Mouse (Mus musculus) neural tube, embryonic 10.5 days (tissue): ENCODE data around the gene Pld3.
"Not testable (repeated sequence)": the region's sequence is repeated elsewhere in the genome, so short reads cannot be mapped to it uniquely, and the experiment has no call there.

Source experiments
- DNase-seq: peaks from one replicate; pipeline ENCODE4 v3.0.0-alpha.2; 2017; ENCODE audit warnings: low spot score; ENCODE audit errors: extremely low spot score

Pld3 gene

DNA sequence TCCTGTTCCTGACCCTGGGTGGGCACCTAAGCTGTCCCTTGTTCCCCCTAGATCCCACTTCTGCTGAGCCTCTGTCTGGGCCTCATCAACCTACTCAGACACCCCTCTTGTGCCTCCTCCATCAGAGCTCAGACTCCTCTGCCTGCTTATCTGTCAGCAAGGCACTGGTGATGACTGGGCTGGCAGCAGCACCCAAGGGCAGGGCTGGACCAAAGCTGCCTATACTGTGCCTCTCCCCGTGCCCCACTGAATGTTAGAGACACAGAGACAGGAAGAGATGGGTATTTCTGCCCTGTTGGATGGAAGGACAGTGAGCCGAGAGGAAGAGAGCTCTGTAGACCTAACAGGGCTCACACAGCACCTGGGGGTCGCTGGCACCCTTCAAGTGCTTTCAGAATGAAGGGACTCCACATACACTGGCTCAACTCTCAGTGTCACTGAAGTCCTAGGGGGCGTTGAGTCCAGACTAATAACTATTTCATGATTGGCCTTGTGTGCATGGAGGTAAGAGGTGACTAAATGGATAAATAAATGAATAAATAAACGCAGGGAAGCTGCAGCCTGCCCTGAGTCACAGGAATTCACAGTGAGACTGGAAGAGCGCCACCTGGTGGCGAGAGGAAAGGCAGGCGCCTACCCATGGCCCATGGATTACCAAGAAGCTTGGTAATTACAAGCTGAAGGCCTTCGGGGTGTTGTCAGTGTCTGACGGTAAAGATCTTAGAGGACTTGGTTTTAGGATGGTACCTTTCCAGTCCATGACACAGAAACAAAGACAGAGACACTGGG is 26.8 kb downstream of the Pld3 start:
- peak; percentile 79 for DNase-seq

DNA sequence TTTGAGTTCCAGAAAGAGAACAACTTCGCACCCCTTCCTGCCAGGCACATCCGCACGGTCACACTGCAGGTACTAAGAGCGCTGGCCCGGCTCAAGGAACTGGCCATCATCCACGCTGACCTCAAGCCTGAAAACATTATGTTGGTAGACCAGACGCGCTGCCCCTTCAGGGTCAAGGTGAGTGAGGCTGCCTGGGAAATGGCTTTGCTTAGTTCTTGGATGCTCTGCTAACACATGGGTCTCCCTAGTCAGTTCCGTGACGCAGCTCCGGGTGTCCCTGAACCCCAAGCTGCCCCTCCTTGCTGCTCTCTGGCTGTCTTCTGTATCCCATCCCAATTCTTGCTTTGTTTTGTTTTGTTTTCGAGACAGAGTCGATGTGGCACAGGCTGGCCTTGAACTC is 29.2 kb downstream of the Pld3 start:
- DNase-seq = no peak

DNA sequence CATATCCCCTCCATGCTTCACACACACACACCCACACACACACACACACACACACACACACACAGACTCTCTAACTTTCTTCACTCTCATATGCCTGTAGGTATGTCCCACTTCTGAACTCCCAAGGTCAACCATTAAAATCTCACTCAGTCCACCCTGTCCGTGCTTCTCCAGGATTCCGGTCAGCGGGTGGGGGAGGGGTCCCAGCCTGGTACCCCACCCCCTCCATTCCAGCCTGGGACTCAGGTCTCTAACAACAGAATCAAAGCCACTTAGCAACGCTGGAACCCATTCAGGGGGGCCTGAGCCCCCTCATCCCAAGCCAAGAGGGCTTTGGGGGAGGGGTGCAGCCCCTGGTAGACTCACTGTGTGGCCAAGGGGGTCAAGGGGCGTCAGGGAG is 30.1 kb downstream of the Pld3 start, which contains the start of gene Hipk4:
Gene Hipk4, plus strand, starts transcription at position 301 of the 400 bp plus-strand sequence.
- no peak for DNase-seq

DNA sequence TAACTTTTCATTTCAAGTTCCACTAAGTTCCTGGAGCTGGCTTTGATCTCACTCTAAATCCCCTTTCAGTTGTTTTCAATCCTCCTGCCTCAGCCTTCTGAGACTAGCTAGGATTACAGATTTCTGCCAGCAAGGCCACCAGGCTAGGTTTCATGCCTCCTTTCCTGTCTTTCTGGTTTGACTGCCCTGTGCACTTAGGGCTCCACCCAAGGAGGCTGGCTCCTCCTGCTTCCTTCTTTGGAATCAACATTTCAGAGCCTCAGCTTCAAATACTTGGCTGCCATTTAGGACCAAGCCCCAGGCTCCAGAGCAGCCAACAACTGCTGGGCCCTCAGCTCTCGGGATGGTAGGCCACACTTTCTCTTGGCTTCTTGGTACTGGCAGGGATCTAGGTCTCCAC is 32.4 kb downstream of the Pld3 start:
- DNase-seq = no peak

DNA sequence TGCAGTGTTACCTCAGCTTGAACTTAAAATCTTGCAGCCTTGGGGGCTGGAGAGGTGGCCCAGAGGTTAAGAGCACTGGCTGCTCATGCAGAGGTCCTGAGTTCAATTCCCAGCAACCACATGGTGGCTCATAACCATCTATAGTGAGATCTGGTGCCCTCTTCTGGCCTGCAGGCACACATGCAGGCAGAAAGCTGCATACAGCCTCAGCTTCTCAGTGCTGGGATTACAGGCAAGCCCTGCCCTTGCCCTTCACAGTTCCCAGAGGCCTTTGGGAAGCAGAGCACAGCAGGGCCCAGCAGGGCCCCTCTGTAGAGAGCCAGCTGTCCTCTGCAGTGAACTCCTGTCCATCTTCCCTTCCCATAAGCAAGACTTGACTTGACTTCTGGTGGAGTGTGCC is 32.9 kb downstream of the Pld3 start:
- no peak for DNase-seq

DNA sequence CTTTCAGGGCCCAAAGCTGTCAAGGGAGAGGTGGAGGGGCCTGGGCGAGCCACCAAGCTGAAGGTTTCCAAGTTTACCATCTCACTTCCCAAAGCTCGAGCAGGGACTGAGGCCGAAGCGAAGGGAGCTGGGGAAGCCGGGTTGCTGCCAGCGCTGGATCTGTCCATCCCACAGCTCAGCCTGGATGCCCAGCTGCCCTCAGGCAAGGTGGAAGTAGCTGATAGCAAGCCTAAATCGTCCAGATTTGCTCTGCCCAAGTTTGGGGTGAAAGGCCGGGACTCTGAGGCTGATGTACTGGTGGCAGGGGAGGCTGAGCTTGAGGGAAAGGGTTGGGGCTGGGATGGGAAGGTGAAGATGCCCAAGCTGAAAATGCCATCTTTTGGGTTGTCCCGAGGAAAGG is 34.7 kb downstream of the Pld3 start:
- no peak for DNase-seq

DNA sequence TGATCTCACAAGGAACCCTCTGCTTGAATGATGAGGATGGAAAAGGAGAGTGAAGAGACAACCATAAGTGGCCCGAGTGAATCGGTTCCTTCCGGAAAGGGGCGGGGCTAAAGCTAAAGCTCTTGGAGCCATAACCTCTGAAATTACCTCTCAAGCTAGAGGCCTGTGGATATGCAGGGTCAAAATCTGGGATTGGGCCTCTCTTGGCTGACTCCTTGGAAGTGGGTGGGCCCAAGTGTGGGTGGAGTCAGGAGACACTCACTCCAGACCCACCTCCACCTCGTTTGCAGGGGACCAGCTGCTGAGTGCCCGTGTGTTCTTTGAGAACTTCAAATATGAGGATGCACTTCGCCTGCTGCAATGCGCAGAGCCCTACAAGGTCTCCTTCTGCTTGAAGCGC is 38.1 kb downstream of the Pld3 start:
- DNase-seq = no peak

DNA sequence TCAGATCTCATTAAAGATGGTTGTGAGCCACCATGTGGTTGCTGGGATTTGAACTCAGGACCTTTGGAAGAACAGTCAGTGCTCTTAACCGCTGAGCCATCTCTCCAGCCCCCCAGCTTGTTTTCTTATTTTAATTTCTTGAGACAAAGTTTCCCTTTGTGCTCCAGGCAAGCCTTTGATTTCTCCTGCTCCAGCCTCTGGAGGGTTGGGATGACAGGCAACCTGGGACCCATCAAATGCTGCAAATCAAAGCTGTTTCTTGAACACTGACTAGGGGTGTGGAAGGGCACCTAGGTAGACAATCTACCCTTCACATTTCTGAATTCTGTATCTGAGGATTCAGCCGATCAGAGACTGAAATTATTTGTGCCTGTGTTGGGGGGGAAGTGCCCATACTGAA is 42.2 kb downstream of the Pld3 start:
- DNase-seq = no peak

DNA sequence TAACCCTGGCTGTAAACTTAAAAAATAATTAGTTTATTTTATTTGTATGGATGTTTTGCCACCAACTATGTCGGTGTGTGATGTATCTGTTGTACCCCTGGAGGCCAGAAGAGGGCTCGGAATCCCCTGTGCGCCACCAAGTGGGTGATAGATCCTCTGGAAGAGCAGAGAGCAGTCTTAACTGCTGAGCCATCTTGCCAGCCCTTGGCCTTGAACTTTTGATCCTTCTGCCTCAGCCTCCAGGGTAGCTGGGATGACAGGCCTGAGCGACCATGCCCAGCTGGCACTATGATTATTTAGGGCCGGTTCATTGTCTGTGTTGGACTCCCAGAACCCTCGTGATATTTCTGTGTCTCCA is 44.4 kb downstream of the Pld3 start:
- DNase-seq = peak; percentile 32

DNA sequence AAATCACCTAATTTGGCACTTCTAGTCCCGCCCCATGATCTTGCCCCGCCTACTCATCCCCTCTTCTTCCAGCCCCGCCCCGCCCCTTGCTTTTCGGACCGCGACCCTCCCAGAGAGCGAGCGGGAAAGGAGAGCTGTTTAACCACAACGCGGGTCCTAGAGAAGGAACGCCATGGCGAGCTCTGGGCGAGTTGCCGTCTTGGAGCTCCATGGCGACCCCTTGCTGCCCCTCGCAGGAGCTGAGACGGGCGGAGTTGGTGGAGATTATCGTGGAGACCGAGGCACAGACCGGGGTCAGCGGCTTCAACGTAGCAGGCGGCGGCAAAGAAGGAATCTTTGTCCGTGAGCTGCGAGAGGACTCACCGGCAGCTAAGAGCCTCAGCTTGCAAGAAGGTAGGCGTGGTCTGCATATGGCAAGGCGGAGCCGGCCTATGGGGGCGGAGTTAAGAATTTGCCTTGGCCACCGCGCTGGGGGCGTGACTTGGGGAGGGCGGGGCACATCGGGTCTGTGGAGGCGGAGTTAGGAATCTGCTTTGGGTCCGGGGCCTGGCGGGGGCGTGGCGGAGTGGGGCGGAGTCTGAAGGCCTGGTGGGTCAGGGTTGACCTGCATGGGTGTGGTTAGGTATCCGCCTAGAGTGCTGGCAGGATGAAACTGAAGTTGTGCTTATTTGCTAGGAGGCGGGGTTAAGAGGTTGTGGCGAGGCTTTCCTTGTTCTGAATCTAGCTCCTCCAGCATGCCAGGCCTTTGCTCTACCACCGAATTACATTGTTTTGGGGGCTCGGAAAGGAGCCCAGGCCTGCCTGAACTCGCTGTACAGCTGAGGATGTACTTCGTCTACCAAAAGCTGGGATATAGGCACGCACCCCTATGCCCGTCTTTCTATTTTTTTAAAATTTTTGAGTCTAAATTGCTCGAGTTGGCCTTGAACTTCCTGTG is 45.0 kb downstream of the Pld3 start:
- peak; percentile 99 for DNase-seq

DNA sequence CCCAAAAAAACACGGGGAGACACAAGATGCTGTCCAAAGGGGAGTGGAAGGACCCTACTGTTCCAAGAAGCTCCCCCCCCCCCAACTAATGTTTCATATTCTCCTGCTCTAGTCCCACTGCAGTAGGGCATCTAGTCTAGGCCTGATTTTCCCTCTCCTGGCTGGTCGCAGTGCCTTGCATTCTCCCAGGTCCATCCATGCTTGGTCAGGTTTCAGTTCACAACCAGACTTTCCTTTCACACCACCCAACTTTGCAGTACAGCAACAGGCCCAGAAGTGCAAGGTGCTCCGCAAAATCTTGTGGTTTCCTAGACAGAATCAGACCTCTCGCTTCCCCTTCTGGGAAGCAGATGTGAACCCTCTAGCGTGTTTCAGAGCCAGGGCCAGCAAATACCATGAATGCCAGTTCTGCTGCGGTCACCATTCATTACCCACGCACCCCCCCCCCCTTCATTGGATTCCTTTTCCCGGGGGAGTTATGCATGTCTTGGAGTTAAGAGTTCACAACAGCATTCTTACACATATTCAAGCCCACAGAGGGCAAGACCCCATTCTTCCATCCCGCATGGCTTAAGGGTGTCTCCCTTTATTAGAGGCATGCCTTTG is 46.1 kb downstream of the Pld3 start:
- peak; percentile 49 for DNase-seq

DNA sequence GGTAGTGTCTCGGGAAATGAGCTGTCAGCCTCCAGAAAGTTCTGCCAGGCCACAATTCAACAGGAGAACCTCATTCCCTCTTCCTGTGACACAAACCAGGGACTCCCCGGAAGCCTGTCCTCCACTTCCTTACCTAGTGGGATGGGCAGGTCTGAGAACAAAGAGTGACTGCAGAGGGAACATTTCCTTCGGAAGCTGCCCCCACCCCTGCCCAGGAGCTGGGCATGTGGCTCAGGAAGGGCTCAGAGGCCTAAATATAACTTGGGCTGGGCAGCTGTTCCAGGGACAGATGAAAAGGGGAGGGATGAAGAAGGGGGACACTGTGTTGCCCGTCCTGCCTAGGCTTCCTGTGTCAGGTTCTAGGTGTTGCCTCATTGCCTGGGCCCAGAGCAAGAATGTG is 51.4 kb downstream of the Pld3 start:
- no peak for DNase-seq

DNA sequence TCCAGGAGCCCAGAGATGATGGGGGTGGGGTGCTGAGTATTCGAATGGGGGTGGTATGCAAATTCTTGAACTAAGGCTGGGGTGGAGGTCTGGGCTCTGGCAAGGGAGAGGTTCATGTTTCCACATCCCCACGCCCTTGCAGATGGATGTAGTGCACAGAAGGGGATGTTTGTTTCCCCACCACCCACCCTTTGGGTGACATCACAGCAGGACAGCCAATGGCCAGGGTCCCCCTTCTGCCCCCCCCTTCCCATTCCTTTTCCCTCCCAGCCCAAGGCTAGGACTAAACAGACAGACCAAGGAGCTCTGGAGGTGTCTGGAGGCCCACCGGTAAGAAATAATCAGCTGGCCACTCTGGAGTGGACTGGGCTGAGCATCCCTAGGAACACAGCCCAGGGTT is 54.0 kb downstream of the Pld3 start, which contains the start of gene Prx:
Gene Prx, plus strand, starts transcription at position 289 of the 400 bp plus-strand sequence.
- DNase-seq = no peak

DNA sequence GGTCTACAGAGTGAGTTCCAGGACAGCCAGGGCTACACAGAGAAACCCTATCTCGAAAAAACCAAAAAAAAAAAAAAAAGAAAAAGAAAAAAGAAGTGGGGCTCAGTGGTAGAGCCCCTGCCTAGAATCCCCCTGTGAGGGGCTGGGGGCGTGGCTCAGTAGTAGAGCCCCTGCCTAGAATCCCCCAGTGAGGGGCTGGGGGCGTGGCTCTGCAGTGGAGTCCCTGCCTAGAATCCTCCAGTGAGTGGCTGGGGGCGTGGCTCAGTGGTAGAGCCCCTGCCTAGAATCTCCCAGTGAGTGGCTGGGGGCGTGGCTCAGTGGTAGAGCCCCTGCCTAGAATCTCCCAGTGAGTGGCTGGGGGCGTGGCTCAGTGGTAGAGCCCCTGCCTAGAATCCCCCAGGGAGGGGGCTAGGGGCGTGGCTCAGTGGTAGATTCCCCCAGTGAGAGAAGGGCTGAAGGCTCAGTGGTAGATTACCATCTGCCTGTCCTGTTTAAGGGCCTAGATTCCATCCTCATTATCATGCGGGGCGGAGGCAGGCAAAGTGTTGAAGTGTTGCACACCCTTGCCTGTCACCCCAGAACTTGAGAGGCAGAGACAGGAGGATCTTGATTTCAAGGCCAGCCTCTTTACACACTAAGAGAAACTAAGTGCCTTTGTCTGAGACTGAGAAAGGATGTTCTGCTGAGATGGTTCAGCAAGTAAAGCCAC is 58.2 kb downstream of the Pld3 start:
- DNase-seq = not testable (repeated sequence)

DNA sequence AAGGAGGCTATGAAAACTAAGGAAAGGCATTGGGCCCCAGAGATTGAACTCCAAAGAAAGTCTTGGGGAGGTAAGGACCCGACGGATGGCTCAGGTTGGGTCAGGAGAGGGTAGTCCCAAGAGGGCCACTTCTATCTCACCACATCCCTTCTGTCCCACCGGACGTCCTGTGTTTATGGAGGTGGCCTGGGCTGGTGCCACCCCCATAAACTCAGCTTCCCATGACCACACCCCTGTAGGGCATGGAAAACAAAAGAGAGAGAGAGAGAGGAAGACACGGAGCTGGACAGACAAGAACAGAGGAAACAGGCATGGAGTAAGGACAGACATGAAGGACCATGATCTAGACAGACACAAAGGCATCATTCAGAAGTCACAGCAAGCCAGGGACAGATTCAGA is 59.6 kb downstream of the Pld3 start:
- no peak for DNase-seq

DNA sequence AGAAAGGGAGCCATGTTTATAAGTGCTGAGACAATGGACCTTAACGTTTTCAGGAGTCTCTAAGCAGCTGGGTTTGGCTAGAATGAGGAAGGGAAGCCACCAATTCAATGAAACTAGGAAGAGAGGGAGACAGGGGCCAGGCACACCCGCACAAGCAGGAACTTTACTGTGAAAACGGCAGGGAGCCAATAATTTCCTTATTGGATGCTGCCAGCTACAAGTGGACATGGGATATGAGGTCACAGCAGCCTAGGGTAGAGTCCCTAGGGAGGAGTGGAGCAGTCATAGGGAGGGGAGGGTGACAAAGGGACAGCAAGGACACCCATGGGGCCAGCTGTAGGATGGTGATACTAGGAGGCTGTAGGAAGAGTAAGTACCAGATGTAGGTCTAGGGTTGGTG is 60.0 kb downstream of the Pld3 start:
- DNase-seq = no peak

DNA sequence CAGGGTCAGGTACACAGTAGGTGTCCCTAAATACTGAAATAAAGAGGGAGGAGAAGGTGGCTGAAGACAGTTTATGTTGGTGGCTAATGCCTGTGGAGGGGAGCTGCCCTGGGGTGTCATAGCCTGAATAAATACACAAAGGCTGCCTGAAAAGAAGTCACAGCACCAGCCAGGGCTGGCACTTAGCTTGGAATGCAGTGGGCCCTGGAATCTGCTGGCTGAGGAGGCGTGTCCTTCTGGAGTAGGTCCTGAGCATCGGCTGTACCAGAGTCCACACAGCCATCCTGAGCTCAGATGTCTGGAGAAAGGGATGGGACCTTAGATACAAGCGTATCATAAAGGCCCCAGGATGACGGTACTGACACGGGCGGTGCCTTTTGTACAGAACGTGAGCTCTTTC is 61.2 kb downstream of the Pld3 start:
- DNase-seq = no peak

DNA sequence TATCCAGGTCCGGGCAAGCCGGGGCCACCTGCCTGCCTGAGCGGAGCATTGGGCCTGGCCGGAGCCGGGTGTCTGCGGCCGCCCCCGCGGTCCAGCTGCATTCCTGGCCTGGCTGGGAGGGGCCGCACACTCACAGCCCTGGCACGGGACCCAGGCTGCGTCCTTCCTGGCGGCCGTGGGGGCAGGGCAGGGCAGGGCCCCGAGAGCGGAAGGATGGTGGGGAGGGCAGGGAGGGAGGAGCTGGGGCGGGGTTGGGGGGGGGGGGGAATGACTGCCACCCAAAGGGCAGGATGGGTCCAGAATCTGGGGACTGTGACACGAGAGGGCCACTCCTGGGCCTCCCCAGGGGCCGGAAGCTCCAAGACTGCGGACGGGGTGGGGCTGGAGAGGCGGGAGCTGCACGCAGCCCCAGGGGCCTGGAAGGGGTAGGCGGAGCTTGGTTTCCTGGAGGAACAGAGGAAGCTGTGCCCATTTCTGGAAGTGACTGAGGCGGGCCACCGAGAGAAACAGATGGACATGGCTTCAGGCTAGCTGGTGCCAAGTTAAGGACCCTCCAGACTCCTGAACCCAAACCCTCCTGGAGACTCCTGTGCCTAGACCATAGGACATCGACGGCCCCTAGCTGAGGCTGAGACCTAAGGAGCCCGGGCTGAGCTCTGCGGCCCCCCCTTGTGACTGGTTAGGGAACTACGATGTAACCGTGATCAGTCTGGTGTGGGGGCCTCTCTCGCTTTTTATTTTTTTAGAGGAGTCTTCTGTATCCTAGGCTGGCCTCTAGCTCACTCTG is 62.3 kb downstream of the Pld3 start:
- peak; percentile 79 for DNase-seq

DNA sequence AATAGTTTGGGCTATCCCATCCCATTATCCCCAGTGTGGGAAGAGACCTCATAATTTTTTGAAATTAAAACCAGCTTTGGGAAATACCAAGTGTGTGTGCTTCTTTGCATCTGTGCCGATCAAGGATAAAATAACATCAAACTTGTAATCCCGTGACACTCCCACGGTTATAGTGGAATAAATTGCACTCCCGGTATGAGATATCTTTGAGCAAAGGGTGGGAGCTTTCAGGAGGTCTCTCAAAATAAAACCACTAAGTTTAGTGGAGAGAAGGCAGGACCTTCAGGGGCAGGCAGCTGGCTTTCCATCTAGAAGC is 62.8 kb downstream of the Pld3 start:
- no peak for DNase-seq

DNA sequence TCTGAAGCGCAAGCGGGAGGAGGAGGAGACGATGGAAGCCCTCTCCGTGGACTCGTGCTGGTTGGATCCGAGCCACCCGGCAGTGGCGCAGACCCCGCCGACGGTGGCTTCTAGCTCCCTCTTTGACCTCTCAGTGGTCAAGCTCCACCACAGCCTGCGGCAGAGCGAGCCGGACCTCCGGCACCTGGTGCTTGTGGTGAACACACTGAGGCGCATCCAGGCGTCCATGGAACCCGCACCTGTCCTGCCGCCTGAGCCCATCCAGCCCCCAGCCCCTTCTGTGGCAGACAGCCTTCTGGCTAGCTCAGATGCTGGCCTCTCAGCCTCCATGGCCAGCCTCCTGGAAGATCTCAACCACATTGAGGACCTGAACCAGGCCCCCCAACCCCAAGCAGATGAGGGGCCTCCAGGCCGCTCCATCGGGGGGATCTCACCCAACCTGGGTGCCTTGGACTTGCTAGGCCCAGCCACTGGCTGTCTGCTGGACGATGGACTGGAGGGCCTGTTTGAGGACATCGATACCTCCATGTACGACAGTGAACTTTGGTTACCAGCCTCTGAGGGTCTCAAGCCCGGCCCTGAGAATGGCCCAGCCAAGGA is 63.6 kb downstream of the Pld3 start:
- no peak for DNase-seq
